Mouse (Mus musculus): ENCODE measurements around the gene Ing4. TPM values are rescaled to one million over a fixed set of nuclear protein-coding genes. Genes with fewer than 3 reads are reported as not detected.

Ing4 gene
- total RNA-seq, 2 experiments from 2014 or later: 7.1 to 35.7 TPM

DNA sequence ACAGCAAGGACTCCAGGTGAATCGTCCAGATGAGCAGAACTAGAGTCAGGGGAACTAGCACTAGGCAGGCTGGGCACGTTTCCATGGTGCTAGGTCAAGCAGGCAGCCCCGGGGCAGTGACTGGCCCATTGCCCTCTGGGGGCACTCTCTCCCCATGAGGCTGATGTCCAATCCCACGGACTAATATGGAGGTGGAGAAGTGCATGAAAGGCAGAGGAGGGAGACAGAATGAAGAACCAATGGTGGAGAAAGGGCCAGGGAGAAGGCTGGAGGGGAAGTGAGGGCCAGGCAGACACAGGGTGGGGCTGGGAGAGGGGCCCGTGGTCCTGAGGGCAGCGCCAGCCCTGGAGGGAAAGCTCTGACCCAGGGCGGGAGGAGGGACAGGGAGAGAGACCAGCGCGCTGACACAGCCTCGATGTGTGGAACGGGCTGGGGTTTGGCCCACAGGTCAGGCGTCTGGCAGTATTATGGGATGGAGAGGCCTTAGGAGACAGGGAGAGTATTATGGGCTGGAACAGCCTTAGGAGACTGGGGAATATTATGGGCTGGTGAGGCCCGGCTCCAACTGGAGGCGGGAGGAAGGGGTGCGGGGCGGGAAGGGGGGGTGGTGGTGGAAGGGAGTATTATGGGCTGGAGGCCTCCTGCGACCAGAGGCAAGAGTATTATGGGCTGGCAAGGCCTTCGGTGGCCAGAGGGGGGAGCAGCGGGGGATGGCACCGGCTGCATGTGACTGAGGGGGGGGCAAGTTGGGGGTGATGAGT, 49.2 kb downstream of the Ing4 start:
- peak; percentile 64 for ATAC-seq (replicated peaks; ENCODE audit: low FRiP score, poor library complexity, severe bottlenecking)

DNA sequence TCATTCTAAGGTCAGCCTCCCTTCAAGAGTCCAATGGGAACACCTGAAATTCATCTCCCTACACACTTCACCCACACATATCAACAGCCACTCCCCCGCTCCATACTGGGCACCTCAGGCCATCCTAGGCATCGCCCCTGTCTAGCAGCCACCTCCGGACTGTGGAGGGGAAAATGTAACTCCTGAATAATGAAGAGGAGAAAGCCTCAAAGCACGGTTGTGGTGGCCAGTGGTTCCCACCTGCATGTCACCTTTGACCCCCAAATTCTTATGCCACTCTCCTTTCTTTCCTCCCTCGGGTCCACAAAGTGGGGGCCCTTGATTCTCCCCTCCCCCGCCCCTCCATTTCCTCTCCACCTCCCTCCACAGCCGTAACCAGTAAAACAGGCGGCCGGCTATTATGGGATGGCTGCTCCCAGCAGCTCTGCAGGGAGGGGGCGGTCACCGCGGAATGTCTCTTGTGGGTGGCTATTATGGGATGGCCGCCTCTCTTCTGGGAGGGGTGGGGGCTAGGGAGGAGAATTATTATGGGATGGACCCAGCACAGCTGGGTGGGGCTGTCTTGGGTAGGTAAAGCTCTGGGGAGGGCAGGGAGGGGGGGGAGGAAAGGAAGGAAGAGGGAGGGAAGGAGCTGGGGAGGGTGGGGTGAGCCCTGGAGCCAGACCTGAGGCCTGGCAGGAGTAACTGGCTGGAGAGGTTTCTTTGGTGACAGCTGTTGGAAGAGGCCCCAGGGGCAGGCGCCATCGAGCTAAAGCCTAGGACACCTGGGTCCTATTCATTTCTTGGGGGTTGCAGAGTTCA, 50.2 kb downstream of the Ing4 start:
- peak; percentile 58 for ATAC-seq (replicated peaks; ENCODE audit: low FRiP score, poor library complexity, severe bottlenecking)

DNA sequence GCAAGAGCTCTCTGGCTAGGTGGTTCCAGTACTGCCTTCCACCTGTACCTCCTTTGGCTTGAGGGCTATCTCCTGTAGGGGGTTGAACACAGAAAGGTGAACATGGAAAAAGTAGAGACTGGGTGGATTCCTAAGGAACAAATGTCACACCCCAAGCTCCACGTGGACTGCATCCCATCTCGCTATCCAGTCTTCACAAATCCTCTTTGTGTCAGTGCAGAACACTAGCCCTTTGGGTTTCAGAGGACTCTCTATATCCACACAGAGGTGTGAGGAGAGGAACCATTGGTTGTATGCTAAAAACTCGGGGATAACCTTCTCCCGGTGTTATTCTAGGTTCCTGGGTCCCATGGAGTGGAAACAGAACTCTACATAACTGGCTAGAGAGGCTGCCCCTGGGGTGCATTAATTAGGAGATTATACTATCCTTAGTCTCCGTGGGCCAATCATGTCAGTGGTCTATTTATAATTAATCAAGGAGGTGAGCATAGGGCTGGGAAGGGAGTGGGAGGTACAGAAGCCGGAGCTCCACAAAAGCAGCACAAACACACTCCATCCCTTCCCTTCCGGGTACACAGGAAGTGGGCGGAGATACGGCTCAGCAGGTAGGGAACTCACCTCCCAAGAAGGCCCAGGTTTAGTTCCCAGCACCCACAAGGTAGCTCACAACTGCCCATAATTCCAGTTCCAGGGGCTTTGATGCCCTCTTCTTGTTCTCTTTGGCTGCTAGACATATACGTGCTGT, 51.0 kb downstream of the Ing4 start:
- peak; percentile 3; the same call in 1 of the 2 replicates for ATAC-seq (replicated peaks; ENCODE audit: low FRiP score, poor library complexity, severe bottlenecking)

DNA sequence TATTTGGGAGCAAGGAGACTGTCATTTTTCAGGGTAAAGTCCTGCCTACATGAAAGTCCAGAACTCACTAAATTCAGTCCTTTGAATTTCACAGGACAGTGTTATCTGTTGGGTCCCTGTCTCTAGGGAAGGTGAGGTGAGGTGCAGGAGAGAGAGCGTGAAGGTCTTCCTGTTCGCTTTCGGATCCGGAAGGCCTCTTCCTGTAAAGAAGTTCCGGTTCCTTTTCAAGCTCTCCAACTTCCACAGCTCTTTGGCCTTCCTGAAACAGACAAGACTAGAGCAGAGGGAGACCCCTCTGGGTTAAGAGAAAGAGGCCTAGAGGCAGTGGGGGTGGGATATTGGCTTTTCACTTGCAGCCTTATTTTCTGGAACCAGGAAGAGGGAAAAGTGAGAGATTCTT, 52.8 kb downstream of the Ing4 start:
- no peak for ATAC-seq (replicated peaks; ENCODE audit: low FRiP score, poor library complexity, severe bottlenecking)

DNA sequence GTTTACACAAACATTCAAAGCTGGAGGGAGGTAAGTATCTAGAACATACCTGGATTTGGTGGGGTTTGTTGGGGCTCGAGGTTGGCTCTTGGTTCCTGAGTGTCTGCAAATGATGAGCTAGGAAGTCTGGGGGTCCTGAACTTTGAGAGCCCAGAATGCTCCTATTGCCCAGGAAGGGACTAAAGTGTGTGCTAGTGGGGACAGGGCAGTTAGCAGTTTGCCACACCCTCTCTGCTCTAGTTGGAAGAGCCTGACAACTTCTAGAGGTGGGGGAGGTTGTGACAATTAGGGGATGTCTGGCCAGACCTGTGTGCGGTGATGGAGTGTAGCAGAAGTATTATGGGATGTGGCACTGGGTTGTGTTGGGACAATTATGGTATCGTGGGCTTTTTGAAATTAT, 55.3 kb downstream of the Ing4 start:
- no peak for ATAC-seq (replicated peaks; ENCODE audit: low FRiP score, poor library complexity, severe bottlenecking)

DNA sequence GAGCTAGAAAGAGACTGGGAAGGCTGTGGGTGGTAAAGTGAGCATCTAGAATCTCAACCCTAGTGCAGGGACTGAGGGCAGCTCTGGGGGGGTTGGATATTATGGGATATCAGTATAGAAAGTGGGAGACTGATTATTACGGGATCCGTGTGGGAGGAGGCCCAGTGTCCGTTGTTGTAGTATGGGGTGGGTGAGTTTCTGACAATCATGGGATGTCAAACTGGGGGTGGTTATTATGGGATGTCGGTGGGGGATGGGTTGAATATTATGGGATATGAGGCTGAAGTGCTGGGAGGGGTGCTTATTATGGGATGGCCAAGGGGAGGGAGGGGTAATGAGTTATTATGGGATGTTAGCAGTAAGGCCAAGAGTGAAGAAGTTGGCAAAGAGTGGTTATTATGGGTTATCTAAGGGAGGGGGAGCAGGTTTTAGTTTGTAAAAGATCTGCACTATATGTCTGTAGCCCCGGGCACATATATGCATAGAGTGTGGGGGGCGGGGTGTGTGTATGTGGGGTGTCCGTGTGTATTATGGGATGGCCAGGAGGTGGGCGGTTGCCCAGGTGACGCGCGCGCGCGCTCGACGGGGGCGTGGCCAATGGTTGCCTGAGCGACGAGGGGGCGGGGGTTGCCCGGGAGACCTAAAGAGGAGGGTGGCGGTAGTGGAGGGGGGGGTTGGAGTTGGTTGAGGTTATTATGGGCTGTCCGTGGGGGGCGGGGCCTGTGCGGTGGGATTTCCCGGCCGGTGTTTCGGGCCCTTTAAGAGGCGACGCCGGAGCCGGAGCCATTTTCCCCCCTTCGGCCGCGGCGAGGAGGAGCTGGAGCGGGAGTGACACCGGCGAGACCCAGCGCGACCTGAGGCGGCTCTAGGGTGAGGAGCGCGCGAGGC, 56.1 kb downstream of the Ing4 start, which contains the start of gene Chd4:
TSS of gene Chd4 (plus strand) at position 591 of the 888 bp plus-strand sequence.
- ATAC-seq (replicated peaks; ENCODE audit: low FRiP score, poor library complexity, severe bottlenecking): peak; percentile 75

DNA sequence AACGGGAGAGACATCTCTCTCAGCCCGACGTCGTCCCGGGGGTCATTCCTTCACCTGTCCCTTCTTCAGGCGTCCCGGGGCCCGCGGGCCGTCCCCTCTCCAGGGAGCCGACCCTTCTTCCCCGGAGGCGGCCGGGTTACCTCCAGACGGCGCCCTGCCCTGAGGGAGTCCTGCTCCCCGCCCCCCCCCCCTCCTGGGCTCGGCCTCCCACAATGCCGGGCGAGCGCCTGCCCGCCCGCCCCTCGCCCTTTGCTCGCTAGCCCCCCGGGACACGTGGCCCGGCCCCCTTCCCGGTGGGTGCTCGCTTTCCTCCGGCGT, 56.7 kb downstream of the Ing4 start:
- no peak for ATAC-seq (replicated peaks; ENCODE audit: low FRiP score, poor library complexity, severe bottlenecking)

DNA sequence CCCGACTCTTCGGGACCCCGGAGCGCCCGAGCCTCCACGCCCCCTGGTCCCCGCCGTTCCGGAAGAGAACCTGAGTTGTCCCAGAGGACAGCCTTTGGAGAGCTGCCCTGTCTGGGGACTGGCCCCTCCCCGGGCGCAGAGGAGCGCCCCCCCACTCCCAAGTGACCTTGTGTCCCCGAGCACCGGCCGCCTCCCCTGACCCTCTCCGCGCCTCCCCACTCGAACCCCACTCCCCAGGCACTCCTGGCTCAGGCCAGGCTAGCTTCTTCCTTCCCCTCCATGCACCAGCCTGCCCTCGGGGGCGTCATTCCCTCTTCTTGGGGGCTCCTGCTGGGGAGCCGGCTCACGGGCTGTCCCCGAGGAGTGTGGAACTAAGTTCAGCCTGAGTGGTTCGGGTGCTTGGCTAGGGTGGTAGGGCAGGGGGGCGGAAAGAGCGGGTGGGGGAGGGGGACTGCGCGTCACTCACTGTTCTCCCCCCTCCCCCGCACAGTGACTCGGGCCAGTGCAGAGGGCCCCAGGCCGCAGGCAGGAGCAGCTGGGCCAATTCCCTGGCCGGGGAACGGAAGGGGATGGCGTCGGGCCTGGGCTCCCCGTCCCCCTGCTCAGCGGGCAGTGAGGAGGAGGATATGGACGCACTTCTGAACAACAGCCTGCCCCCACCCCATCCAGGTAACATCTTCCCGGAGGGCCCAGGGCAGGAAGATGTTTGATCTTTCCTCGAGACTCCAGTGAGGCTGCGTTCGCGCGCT, 57.2 kb downstream of the Ing4 start:
- ATAC-seq (replicated peaks; ENCODE audit: low FRiP score, poor library complexity, severe bottlenecking): no peak

DNA sequence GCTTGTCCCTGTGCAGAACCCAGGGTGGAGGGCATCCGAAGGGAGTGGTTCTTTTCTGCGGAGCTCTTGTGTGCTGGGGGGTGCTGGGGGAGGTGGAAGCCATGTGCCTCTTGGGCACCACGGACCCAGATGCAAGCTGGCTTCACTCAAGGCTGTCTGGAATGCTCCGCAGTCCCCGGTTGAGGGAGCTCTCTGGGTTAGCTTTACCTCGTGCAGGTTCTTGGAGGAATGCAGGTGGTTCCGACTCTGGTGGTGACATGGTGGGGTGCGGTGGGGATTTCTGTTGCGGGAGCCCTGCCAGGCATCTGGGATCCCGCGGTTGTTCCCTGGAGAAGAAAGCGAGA, 57.8 kb downstream of the Ing4 start:
- 0 out of 2 replicates have a peak, but pooled peaks have one; percentile 15 for ATAC-seq (replicated peaks; ENCODE audit: low FRiP score, poor library complexity, severe bottlenecking)

DNA sequence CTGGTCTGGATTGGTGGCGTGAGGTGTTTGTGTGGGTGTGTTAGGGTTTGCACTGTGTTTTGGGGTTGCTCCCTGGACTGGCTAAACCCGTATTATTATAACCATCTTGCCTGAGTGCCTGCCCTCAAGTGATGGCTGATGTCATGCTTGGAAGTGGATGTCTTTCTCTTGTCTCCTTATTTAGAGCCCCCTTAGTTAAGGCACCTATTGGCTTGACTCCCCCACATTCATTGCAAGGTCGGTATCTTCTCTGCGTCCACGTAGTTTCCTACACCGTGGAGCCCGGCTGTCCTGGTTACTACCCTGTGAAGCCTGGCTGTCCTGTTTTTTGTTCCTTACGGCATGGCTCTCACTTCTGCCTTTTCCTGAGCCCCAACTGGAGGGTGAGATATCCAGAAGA, 58.4 kb downstream of the Ing4 start:
- no peak for ATAC-seq (replicated peaks; ENCODE audit: low FRiP score, poor library complexity, severe bottlenecking)

DNA sequence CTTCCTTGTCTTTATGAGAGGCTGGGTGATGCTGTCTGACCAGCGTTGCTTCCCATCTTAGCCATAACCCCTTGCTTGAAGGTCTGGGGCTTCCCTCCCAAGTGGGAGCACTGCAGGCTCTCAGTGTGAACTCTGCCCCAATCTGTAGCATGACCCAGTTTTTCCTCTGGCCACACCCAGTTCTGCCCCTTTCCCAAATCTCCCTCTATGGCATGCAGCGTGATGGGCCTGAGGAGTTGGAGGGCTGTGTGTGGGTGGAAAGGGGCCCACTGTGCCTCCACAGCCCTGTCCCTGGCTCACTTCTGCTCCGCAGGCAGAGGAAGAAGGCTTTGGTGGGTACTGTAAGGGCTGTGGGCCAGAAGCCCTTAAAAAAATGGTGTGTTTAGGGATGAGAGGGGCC, 59.0 kb downstream of the Ing4 start:
- ATAC-seq (replicated peaks; ENCODE audit: low FRiP score, poor library complexity, severe bottlenecking): no peak

Other genes with a start within 250 kb of the Ing4 start
- gene Spsb2, start 231.1 kb upstream of the Ing4 start, total RNA-seq (2015; ENCODE audit: low replicate concordance): 0.58 TPM in 1 of 2 replicates, not detected in the other
- gene Spsb2, start 231.1 kb upstream of the Ing4 start, total RNA-seq (2017; ENCODE audit: low replicate concordance): 2.6 and 4.3 TPM in 2 replicates
- 37.3 and 44.3 TPM in 2 replicates for gene Tpi1, start 225.5 kb upstream of the Ing4 start, total RNA-seq (2015; ENCODE audit: low replicate concordance)
- gene Tpi1, start 225.5 kb upstream of the Ing4 start, total RNA-seq (2017; ENCODE audit: low replicate concordance): 30.0 and 31.0 TPM in 2 replicates
- 10.0 and 34.6 TPM in 2 replicates for gene Usp5, start 210.3 kb upstream of the Ing4 start, total RNA-seq (2015; ENCODE audit: low replicate concordance)
- 22.0 and 29.6 TPM in 2 replicates for gene Usp5, start 210.3 kb upstream of the Ing4 start, total RNA-seq (2017; ENCODE audit: low replicate concordance)
- 65.8 and 68.0 TPM in 2 replicates for gene Cdca3, start 210.2 kb upstream of the Ing4 start, total RNA-seq (2015; ENCODE audit: low replicate concordance)
- gene Cdca3, start 210.2 kb upstream of the Ing4 start, total RNA-seq (2017; ENCODE audit: low replicate concordance): 58.5 and 73.8 TPM in 2 replicates
- gene Gnb3, start 199.5 kb upstream of the Ing4 start, total RNA-seq (2015; ENCODE audit: low replicate concordance): not detected in 2 replicates
- not detected in 2 replicates for gene Gnb3, start 199.5 kb upstream of the Ing4 start, total RNA-seq (2017; ENCODE audit: low replicate concordance)
- gene P3h3, start 182.0 kb upstream of the Ing4 start, total RNA-seq (2015; ENCODE audit: low replicate concordance): not detected in 2 replicates
- 1.1 and 1.2 TPM in 2 replicates for gene P3h3, start 182.0 kb upstream of the Ing4 start, total RNA-seq (2017; ENCODE audit: low replicate concordance)
- gene Gpr162, start 175.8 kb upstream of the Ing4 start, total RNA-seq (2015; ENCODE audit: low replicate concordance): not detected in 2 replicates
- not detected in 2 replicates for gene Gpr162, start 175.8 kb upstream of the Ing4 start, total RNA-seq (2017; ENCODE audit: low replicate concordance)
- gene Cd4, start 151.5 kb upstream of the Ing4 start, total RNA-seq (2015; ENCODE audit: low replicate concordance): 6.3 and 6.9 TPM in 2 replicates
- gene Cd4, start 151.5 kb upstream of the Ing4 start, total RNA-seq (2017; ENCODE audit: low replicate concordance): 0.70 and 0.94 TPM in 2 replicates
- gene Lag3, start 128.1 kb upstream of the Ing4 start, total RNA-seq (2015; ENCODE audit: low replicate concordance): 1.0 and 2.7 TPM in 2 replicates
- 0.51 TPM in 1 of 2 replicates, not detected in the other for gene Lag3, start 128.1 kb upstream of the Ing4 start, total RNA-seq (2017; ENCODE audit: low replicate concordance)
- 26.1 and 31.3 TPM in 2 replicates for gene Ptms, start 119.7 kb upstream of the Ing4 start, total RNA-seq (2015; ENCODE audit: low replicate concordance)
- gene Ptms, start 119.7 kb upstream of the Ing4 start, total RNA-seq (2017; ENCODE audit: low replicate concordance): 12.0 and 21.8 TPM in 2 replicates
- gene Mlf2, start 108.4 kb upstream of the Ing4 start, total RNA-seq (2015; ENCODE audit: low replicate concordance): 11.7 and 13.4 TPM in 2 replicates
- 14.1 and 20.7 TPM in 2 replicates for gene Mlf2, start 108.4 kb upstream of the Ing4 start, total RNA-seq (2017; ENCODE audit: low replicate concordance)
- 10.2 and 16.5 TPM in 2 replicates for gene Cops7a, start 74.2 kb upstream of the Ing4 start, total RNA-seq (2015; ENCODE audit: low replicate concordance)
- gene Cops7a, start 74.2 kb upstream of the Ing4 start, total RNA-seq (2017; ENCODE audit: low replicate concordance): 5.6 and 7.7 TPM in 2 replicates
- not detected in 2 replicates for gene Pianp, start 43.1 kb upstream of the Ing4 start, total RNA-seq (2015; ENCODE audit: low replicate concordance)
- gene Pianp, start 43.1 kb upstream of the Ing4 start, total RNA-seq (2017; ENCODE audit: low replicate concordance): not detected in 2 replicates
- 20.8 and 25.9 TPM in 2 replicates for gene Zfp384, start 30.6 kb upstream of the Ing4 start, total RNA-seq (2015; ENCODE audit: low replicate concordance)
- 9.8 and 12.3 TPM in 2 replicates for gene Zfp384, start 30.6 kb upstream of the Ing4 start, total RNA-seq (2017; ENCODE audit: low replicate concordance)
- 3.3 TPM in 1 of 2 replicates, not detected in the other for gene Acrbp, start 9.9 kb downstream of the Ing4 start, total RNA-seq (2015; ENCODE audit: low replicate concordance)
- gene Acrbp, start 9.9 kb downstream of the Ing4 start, total RNA-seq (2017; ENCODE audit: low replicate concordance): 7.0 and 11.6 TPM in 2 replicates
- 3.1 TPM in 1 of 2 replicates, not detected in the other for gene Lpar5, start 28.2 kb downstream of the Ing4 start, total RNA-seq (2015; ENCODE audit: low replicate concordance)
- gene Lpar5, start 28.2 kb downstream of the Ing4 start, total RNA-seq (2017; ENCODE audit: low replicate concordance): 0.60 TPM in 1 of 2 replicates, not detected in the other
- gene Chd4, start 56.2 kb downstream of the Ing4 start, total RNA-seq (2015; ENCODE audit: low replicate concordance): 31.8 and 50.0 TPM in 2 replicates
- gene Chd4, start 56.2 kb downstream of the Ing4 start, total RNA-seq (2017; ENCODE audit: low replicate concordance): 70.6 and 102 TPM in 2 replicates
- gene Nop2, start 92.1 kb downstream of the Ing4 start, total RNA-seq (2015; ENCODE audit: low replicate concordance): 4.8 and 6.7 TPM in 2 replicates
- 10.5 and 11.8 TPM in 2 replicates for gene Nop2, start 92.1 kb downstream of the Ing4 start, total RNA-seq (2017; ENCODE audit: low replicate concordance)
- 3.1 and 6.9 TPM in 2 replicates for gene Iffo1, start 105.5 kb downstream of the Ing4 start, total RNA-seq (2015; ENCODE audit: low replicate concordance)
- gene Iffo1, start 105.5 kb downstream of the Ing4 start, total RNA-seq (2017; ENCODE audit: low replicate concordance): 2.2 and 10.9 TPM in 2 replicates
- 912 and 913 TPM in 2 replicates for gene Gapdh, start 126.7 kb downstream of the Ing4 start, total RNA-seq (2015; ENCODE audit: low replicate concordance)
- 174 and 278 TPM in 2 replicates for gene Gapdh, start 126.7 kb downstream of the Ing4 start, total RNA-seq (2017; ENCODE audit: low replicate concordance)
- gene Ncapd2, start 151.9 kb downstream of the Ing4 start, total RNA-seq (2015; ENCODE audit: low replicate concordance): 139 and 148 TPM in 2 replicates
- 137 and 246 TPM in 2 replicates for gene Ncapd2, start 151.9 kb downstream of the Ing4 start, total RNA-seq (2017; ENCODE audit: low replicate concordance)
- 40.1 and 54.4 TPM in 2 replicates for gene Mrpl51, start 152.0 kb downstream of the Ing4 start, total RNA-seq (2015; ENCODE audit: low replicate concordance)
- gene Mrpl51, start 152.0 kb downstream of the Ing4 start, total RNA-seq (2017; ENCODE audit: low replicate concordance): 16.4 and 29.8 TPM in 2 replicates
- gene Vamp1, start 175.8 kb downstream of the Ing4 start, total RNA-seq (2015; ENCODE audit: low replicate concordance): 2.1 and 4.2 TPM in 2 replicates
- 0.14 and 2.1 TPM in 2 replicates for gene Vamp1, start 175.8 kb downstream of the Ing4 start, total RNA-seq (2017; ENCODE audit: low replicate concordance)
- 0.84 and 4.4 TPM in 2 replicates for gene Tapbpl, start 192.1 kb downstream of the Ing4 start, total RNA-seq (2015; ENCODE audit: low replicate concordance)
- 3.0 and 4.0 TPM in 2 replicates for gene Tapbpl, start 192.1 kb downstream of the Ing4 start, total RNA-seq (2017; ENCODE audit: low replicate concordance)
- gene Cd27, start 197.2 kb downstream of the Ing4 start, total RNA-seq (2015; ENCODE audit: low replicate concordance): 1.7 and 6.3 TPM in 2 replicates
- gene Cd27, start 197.2 kb downstream of the Ing4 start, total RNA-seq (2017; ENCODE audit: low replicate concordance): 0.84 and 1.0 TPM in 2 replicates
- not detected in 2 replicates for gene Tuba3a, start 246.3 kb downstream of the Ing4 start, total RNA-seq (2015; ENCODE audit: low replicate concordance)
- gene Tuba3a, start 246.3 kb downstream of the Ing4 start, total RNA-seq (2017; ENCODE audit: low replicate concordance): not detected in 2 replicates